Mouse (Mus musculus) kidney, adult 8-10 months (tissue): Measurements from ENCODE around the gene Gpx1.
"Not testable (repeated sequence)": the region's sequence is repeated elsewhere in the genome, so short reads cannot be mapped to it uniquely, and the experiment has no call there.

ENCODE experiments used
- DNase-seq, 2 experiments: peaks; one replicate each; pipeline ENCODE4 v3.0.0; 2022

Gpx1 gene

GRCm38 (mm10) chr9:108338886-108339781 is at the start of gene Gpx1:
Gene Gpx1 (plus strand): TSS chr9:108338903.
- peak; percentile 96 to 97 for DNase-seq

DNA sequence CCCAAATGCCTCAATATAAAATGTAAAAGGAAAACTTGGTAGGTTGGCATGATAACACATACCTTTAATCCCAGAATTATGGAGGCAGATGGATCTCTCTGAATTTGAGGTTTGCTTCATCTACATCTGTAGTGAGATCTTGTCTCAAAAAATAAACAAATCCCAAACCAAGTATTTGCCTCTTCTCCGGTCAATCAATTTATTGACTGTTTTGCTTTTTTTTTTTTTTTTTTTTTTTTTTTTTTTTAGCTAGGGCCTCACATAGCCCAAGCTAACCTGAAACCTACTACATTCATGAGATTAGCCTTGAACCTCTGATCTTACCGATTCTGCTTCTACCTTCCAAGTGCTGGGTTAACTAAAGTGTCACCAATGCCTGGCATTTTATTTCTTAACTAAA is 49.4 kb upstream of the Gpx1 start:
- no peak for DNase-seq

- DNase-seq, result peak; percentile 95 to 96
Measured at GRCm38 (mm10) chr9:108290016-108290750, 48.5 kb upstream of the Gpx1 start, which contains the start of gene Nicn1. Gene Nicn1 (plus strand): TSS chr9:108290429.

GRCm38 (mm10) chr9:108290773-108291172 is 47.9 kb upstream of the Gpx1 start:
- DNase-seq, result no peak

DNA sequence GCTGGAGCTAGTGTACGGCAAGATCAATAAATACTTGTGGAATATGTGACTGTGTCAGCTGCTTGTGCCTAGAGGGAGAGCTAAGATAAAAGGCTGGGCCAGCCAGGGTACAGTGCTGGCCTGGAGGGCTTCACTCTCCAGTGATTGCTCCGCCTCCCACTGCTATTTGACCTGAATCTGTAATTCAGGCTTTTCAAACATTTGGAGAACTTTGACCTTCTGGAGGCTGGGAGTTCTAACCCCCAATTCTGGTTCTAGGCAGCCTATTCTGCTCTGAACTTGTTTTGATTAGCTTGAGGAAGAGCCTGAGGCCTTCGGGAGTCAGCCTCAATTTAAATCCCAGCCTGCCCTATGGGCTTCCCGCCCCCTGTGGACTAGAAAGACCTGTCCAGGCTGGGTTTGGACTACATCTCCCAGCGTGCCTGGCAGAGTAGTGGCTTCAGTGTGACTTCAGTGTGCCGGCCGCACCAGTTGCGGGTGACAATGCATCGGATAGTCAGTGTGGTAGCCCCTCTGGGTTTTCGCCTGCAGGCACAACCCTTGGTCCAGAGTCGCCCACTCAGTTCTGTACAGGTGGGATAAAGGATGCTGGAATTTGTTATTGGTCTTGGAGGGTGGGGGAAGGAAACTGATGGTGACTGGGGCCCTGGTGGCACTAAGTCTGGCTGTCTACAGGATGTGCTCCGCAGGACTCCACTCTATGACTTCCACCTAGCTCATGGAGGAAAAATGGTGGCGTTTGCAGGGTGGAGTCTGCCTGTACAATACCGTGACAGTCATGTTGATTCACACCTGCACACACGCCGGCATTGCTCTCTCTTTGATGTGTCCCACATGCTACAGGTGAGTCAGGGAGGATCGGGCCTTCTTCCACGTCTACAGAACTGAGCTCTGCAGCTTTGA is 42.0 kb upstream of the Gpx1 start, which contains the start of gene Amt:
TSS of gene Amt (plus strand) at position 401 of the 903 bp plus-strand sequence.
- DNase-seq, result peak; percentile 86 to 95

DNA sequence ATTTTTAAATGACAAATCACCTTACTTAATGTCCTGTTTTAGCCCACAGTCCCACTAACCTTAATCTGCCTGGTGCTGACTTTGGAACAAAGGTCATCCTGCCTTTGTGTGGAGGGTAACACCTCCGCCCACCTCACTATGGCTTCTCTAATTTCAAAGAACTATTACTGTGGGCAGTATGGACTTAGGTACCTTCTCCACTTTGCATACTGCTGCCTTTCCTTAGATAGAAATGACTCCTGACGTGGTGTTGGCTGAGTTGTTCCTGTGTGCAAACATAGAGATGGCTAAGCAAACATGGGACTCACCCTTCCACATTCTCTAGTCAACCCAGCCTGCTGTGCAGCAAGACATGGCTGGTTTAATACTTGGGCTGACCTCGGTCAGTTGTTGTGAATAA is 36.9 kb upstream of the Gpx1 start:
- DNase-seq, result no peak

- no peak for DNase-seq
Measured at GRCm38 (mm10) chr9:108304716-108305115, 34.0 kb upstream of the Gpx1 start.

- DNase-seq, result no peak
Measured at GRCm38 (mm10) chr9:108305170-108305569, 33.5 kb upstream of the Gpx1 start.

DNA sequence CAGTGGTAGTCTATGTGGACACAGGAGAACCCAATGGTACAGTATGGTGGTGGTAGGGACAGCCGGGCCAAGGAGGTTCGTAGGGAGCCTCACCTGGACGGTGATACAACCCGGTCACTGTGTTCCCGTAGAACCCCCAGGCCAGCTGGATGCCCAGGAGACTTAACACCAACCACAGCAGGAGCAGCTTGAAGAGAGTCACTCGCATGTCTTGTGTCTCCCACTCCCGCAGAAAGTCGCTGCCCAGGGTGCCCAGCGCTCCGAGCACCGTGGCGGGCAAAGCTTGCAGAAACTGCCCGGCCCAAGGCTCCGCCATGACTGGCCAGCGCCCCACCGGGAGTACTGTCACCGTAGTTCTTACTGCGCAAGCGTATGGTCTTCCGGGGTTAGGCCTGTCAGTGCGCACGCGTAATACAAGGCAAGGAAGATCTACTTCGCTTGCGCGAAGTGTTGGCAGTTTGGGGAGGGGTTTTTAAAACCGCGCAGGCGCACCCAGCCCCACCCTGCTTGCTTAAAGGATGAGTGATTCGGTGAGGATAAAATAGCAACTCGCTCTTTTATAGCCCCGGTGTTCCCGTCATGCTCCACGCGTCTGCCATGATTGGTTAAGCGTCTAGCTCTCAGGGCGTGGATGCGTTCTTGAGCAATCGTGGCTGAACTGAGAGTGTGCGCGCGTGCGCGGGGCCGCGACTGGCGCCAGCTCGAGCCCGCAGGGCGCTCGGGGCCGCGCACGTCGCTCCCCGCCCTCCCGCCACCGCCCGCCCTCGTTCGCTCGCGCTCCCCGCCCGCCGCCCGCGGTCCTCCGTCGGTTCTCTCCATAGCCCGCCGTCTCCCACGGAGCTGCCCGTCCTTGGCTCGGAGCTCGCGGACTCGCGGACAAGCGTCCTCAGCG is 32.8 kb upstream of the Gpx1 start, which contains the start of the genes Rhoa and Tcta:
TSS of gene Rhoa (plus strand) at position 501 of the 892 bp plus-strand sequence.
TSS of gene Tcta (minus strand) at position 532 of the 892 bp plus-strand sequence.
- DNase-seq, result peak; percentile 99 to 100

- peak; percentile 62 to 66 for DNase-seq
Measured at GRCm38 (mm10) chr9:108306571-108306980, 32.1 kb upstream of the Gpx1 start.

DNA sequence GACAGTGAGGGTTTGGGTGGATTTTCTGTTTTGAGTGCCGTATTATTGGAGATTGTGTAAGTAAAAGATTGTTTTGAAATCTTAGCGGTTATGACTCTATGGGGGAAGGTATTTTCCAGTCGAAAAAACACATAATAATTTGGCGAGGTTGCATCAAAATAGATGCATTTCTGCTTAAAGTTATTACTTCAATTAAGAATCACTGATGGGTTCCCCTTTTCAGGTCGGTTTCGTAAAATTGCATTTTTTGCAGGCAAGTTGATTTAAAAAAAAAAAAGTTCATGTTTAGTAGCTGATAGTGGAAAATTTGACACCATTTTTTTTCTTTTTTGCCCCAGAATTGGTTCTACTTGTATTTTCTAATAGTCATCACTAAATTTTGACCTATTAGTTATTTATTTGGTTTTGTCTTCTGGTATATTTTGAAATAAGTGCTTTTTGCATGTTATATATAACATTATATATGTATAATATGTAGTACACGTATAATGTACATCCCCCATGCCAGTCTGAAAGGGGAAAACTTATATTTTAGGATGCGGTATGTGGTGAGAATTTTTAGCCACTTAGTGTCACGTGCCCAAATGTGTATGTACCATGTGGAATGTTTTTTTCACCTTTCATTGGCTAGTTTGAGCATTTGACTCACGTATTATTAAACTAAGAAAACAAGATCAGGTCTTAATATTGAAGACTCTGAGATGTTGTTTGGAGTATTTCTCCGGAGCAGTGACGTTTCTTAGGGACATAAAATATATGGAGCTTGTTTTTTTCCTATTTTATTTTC is 31.5 kb upstream of the Gpx1 start:
- no peak for DNase-seq

DNA sequence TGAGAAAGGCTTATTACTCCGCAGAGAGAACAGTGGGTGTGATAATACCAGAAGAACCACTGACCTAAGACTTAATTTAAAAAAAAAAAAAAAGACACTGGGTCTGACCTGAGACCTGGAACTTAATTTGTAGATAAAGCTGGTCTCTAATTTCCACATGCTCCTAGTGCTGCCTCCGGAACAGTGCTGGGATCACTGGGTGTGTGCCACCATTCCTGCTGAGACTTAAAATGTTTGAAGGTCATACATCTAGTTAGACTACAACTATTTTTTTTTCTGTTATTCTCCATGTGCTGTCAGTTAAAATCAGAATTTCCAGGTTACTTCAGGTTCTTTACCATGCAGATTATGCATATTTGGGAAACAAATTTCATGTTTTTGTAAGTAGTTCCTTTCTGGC is 30.6 kb upstream of the Gpx1 start:
- DNase-seq, result no peak

- no peak for DNase-seq
Measured at GRCm38 (mm10) chr9:108317572-108317971, 21.1 kb upstream of the Gpx1 start.

- no peak for DNase-seq
Measured at GRCm38 (mm10) chr9:108318462-108318861, 20.2 kb upstream of the Gpx1 start.

GRCm38 (mm10) chr9:108322054-108322453 is 16.6 kb upstream of the Gpx1 start:
- DNase-seq, result not testable (repeated sequence)

- DNase-seq, result no peak
Measured at GRCm38 (mm10) chr9:108324784-108325183, 13.9 kb upstream of the Gpx1 start.

DNA sequence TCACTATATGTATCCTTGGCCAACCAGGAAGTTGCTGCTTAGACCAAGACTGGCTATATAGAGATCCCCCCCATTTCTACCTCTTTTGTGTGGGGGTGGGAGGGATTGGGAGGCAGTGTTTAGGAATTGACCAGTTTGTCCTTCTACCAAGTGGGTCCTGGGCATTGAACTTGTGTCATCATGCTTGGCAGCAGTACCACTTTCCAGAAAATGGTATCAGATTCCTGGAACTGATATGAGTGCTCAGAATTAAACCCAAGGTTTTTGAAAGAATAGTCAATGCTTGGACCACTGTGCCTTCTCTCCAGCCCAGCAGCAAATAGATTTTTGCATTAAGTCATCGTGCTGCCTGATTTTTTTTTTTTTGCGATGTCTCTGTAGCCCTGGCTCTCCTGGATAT is 12.9 kb upstream of the Gpx1 start:
- no peak for DNase-seq

GRCm38 (mm10) chr9:108337848-108338550 is 704 bp upstream of the Gpx1 start:
- no peak for DNase-seq

DNA sequence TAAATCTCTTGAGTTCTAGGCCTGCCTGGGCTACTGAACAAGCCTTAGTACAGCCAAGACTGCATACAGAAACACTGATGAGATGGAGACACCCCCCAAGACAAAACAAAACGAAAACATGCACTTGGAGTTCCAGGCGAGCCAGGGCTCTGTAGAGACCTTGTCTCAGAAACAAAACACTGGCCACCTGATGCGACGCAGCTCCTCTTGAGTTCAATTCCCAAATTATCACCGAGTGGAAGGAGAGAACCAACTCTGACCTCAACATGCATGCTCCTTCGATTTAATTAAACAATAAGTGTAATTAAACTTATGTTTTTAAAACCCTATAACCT is 185 bp upstream of the Gpx1 start:
- peak in 1 of 2 experiments; percentile 14 for DNase-seq

DNA sequence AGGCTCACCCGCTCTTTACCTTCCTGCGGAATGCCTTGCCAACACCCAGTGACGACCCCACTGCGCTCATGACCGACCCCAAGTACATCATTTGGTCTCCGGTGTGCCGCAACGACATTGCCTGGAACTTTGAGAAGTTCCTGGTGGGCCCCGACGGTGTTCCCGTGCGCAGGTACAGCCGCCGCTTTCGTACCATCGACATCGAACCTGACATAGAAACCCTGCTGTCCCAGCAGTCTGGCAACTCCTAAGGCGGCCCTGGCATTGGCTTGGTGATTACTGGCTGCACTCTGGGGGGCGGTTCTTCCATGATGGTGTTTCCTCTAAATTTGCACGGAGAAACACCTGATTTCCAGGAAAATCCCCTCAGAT is 1.2 kb downstream of the Gpx1 start:
- peak in 1 of 2 experiments; percentile 30 for DNase-seq
